Mouse (Mus musculus) ES-E14 (cell line): Measurements from ENCODE around the gene Nfic.

Experiments used
- CHD2 ChIP-seq: IDR thresholded peaks from 2 replicates; pipeline ENCODE4 v1.6.1; 2014; ENCODE audit warnings: mild to moderate bottlenecking, low read depth, low read length, inconsistent platforms
- HCFC1 ChIP-seq: IDR thresholded peaks from 2 replicates; pipeline ENCODE4 v1.6.1; 2012; ENCODE audit warnings: low read length, inconsistent platforms, borderline replicate concordance; ENCODE audit not compliant: insufficient read depth
- MAFK ChIP-seq: IDR thresholded peaks from 2 replicates; pipeline ENCODE4 v1.6.1; 2014; ENCODE audit warnings: mild to moderate bottlenecking, low read depth, low read length, inconsistent platforms; ENCODE audit not compliant: insufficient read depth
- ZC3H11A ChIP-seq: IDR thresholded peaks from 2 replicates; pipeline ENCODE4 v1.6.1; 2012; ENCODE audit warnings: low read depth, mild to moderate bottlenecking, inconsistent platforms, low read length, borderline replicate concordance
- ZNF384 ChIP-seq: IDR thresholded peaks from 2 replicates; pipeline ENCODE4 v1.6.1; 2012; ENCODE audit warnings: low read depth, low read length, inconsistent platforms

DNA sequence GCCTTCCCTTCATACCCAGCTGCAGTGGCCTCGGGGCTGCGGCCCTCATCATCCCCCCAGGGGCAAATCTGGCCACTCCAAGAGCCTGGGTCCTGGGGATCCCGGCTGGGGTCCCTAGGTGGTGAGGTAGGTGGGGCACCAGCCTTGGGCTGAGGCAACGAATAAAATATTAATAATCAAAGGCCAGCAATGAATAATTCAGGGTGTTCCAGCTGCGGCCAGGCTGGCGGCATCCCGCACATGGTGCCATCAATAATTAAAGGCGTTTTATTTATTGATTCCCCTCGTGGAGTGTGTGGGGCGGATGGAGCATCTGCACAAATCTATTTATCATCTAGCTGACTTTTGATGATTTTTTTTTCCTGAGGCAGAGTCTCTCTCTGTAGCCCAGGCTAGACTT lies 51.9 kb downstream of the Nfic start:
- TF ChIP-seq CHD2 = no peak
- no peak for TF ChIP-seq MAFK
- no peak for TF ChIP-seq ZNF384
- TF ChIP-seq HCFC1 = no peak
- TF ChIP-seq ZC3H11A = no peak
